Mouse (Mus musculus) embryonic facial prominence, embryonic 15.5 days (tissue): ENCODE measurements at regions not wholly inside any gene's neighbourhood (a gene's known extent, or its start where the extent isn't known, plus 50 kb on each side); places are given as distances from the start of the nearest gene placed in this dataset.

Experiments
- ATAC-seq: fragments of 200-750 bp; cut with Nextera tagmentation; 2 replicates; pipeline ENCODE4 v1.8.0; 2017; ENCODE audit warnings: low read depth, moderate TSS enrichment; ENCODE audit not compliant: insufficient number of reproducible peaks, low FRiP score, low TSS enrichment
- H3K27ac ChIP-seq: fragments of 300-500 bp; sonication (generic); replicated peaks from 2 replicates; pipeline ENCODE4 v1.5.1; 2015; ENCODE audit warnings: mild to moderate bottlenecking, inconsistent platforms
- H3K27me3 ChIP-seq: fragments of 300-500 bp; sonication (generic); 2 replicates; pipeline ENCODE4 v1.6.1; 2015; ENCODE audit warnings: inconsistent platforms
- H3K36me3 ChIP-seq: fragments of 300-500 bp; sonication (generic); 2 replicates; pipeline ENCODE4 v1.6.1; 2015; ENCODE audit warnings: mild to moderate bottlenecking, inconsistent platforms
- H3K4me1 ChIP-seq: fragments of 300-500 bp; sonication (generic); 2 replicates; pipeline ENCODE4 v1.6.1; 2015; ENCODE audit warnings: inconsistent platforms
- H3K4me2 ChIP-seq: fragments of 300-500 bp; sonication (generic); replicated peaks from 2 replicates; pipeline ENCODE4 v1.6.1; 2015; ENCODE audit warnings: mild to moderate bottlenecking, inconsistent platforms
- H3K4me3 ChIP-seq: fragments of 300-500 bp; sonication (generic); replicated peaks from 2 replicates; pipeline ENCODE4 v1.5.1; 2015; ENCODE audit warnings: mild to moderate bottlenecking, inconsistent platforms
- H3K9ac ChIP-seq: fragments of 300-500 bp; sonication (generic); 2 replicates; pipeline ENCODE4 v1.6.1; 2015; ENCODE audit warnings: inconsistent platforms
- H3K9me3 ChIP-seq: fragments of 300-500 bp; sonication (generic); replicated peaks from 2 replicates; pipeline ENCODE4 v1.6.1; 2016; ENCODE audit warnings: inconsistent platforms
- WGBS: fragments of 180-500 bp; shearing (Covaris S2); methylation state at CpG from one replicate; pipeline ENCODE4 v1.1.7; 2015; 5-methylcytosine and 5-hydroxymethylcytosine counted together

- Histone ChIP-seq H3K9ac (no peak overlapping the region), H3K27ac (no peak overlapping the region), H3K4me3 (no peak overlapping the region), H3K4me1 (no peaks in the 10 kb centered on the region), H3K4me2 (no peak overlapping the region), H3K27me3 (no peaks in the 10 kb centered on the region), H3K36me3 (no peaks in the 10 kb centered on the region), H3K9me3 (no peaks in the 10 kb centered on the region)
- WGBS = 76% methylated on average over 4 of the region's 4 CpGs
- no peak for ATAC-seq
Measured at GRCm38 (mm10) chr14:100792094-100792493, 408.0 kb downstream of the Prr30 start.

DNA sequence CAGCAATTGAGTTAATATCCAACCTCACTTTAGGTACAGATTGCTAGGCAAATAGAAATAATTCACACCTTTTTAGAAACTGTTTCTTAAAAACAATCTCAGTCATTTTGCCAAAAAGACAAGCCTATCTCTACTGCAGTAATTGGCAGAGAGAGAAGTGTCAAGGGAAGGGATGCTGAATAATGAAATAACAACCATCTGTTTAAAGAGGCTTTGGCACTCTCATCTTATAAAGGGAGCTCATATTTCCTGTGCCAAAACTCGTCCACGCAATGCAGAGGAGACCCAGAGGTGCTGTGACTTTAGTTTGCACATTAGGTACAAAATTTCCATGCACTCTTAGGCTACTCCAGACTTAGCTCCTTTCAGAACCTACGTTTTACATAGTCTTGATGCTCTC is 418.2 kb downstream of the Prr30 start:
- H3K4me1 ChIP-seq = no peaks in the 10 kb centered on the region
- H3K4me3 ChIP-seq = no peak overlapping the region

GRCm38 (mm10) chr14:100753951-100754350 is 446.2 kb downstream of the Prr30 start:
- Histone ChIP-seq H3K36me3 (no peaks in the 10 kb centered on the region), H3K4me3 (no peak overlapping the region), H3K9ac (no peak overlapping the region), H3K27me3 (no peaks in the 10 kb centered on the region), H3K9me3 (no peaks in the 10 kb centered on the region), H3K4me2 (no peak overlapping the region), H3K4me1 (peaks cover 10% of the 10 kb centered on the region; the same call in 1 of the 2 replicates), H3K27ac (no peak overlapping the region)
- WGBS = 52% methylated on average over 2 of the region's 2 CpGs
- no peak for ATAC-seq

More for the DNA sequence above, 418.2 kb downstream of the Prr30 start:
- no peak for ATAC-seq
- H3K36me3 ChIP-seq = no peaks in the 10 kb centered on the region
- no peak overlapping the region for H3K4me2 ChIP-seq
- H3K27ac ChIP-seq = no peak overlapping the region
- 61% methylated on average over 3 of the region's 3 CpGs for WGBS
- H3K9me3 ChIP-seq = no peaks in the 10 kb centered on the region
- H3K9ac ChIP-seq = no peak overlapping the region
- H3K27me3 ChIP-seq = no peaks in the 10 kb centered on the region

- Histone ChIP-seq H3K4me1 (peaks cover 10% of the 10 kb centered on the region; the same call in 1 of the 2 replicates), H3K9me3 (no peaks in the 10 kb centered on the region), H3K27me3 (no peaks in the 10 kb centered on the region), H3K36me3 (no peaks in the 10 kb centered on the region), H3K27ac (no peak overlapping the region), H3K9ac (no peak overlapping the region), H3K4me3 (no peak overlapping the region), H3K4me2 (no peak overlapping the region)
- ATAC-seq = no peak
- 83% methylated on average over 10 of the region's 10 CpGs for WGBS
Measured at GRCm38 (mm10) chr14:100752746-100753145, 447.4 kb downstream of the Prr30 start.

DNA sequence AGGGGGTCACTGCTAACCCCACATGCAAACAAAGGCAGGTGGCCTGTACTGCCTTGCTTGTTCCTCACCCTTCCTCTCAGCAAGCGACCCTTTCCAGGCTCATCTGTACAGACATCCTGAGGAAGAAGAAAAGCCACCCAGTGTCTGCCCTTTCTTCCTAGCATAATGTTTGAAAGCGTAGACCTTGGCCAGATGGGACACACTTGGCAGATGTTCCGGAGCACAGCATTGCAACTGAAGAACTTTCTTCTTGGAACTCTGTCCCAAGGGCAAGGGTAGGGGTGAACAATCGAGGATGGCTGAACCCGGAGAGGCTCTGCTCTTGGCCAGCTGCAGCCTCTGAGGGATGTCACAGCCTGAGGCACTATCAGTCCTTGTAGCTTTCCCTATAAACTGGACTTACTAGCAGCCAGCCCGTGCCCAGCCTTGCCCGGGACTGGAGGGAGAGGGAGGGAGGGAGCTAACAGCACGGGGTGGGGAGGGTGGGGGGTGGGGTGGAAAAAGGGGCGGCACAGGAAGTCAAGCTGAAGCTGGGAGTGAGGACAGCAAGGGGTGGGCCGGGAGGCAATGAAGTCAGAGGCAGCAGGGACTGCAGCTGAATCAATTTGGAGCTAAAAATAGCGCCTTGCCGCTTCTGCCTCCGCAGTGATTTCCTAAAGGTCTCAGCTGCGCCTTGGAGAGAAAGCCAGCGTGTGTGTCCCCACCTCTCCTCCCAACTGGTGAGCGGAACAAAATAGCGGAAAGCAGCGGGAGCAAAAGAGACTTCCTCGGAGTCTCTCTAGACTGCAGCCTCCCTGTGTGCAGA is 450.2 kb downstream of the Prr30 start:
- H3K9ac ChIP-seq = peak overlapping the region; percentile 44
- peak; percentile 95 for ATAC-seq
- H3K4me1 ChIP-seq = peaks cover 10% of the 10 kb centered on the region; the same call in 1 of the 2 replicates
- no peaks in the 10 kb centered on the region for H3K9me3 ChIP-seq
- WGBS = 8% methylated on average over 19 of the region's 19 CpGs
- H3K27ac ChIP-seq = peak overlapping the region; percentile 88
- H3K27me3 ChIP-seq = no peaks in the 10 kb centered on the region
- peak overlapping the region; percentile 46 for H3K4me3 ChIP-seq
- peak overlapping the region; percentile 60 for H3K4me2 ChIP-seq
- H3K36me3 ChIP-seq = no peaks in the 10 kb centered on the region

- H3K9me3 ChIP-seq = no peaks in the 10 kb centered on the region
- no peak for ATAC-seq
Measured at GRCm38 (mm10) chr14:100735276-100735675, 450.8 kb upstream of the Klf12 start.

DNA sequence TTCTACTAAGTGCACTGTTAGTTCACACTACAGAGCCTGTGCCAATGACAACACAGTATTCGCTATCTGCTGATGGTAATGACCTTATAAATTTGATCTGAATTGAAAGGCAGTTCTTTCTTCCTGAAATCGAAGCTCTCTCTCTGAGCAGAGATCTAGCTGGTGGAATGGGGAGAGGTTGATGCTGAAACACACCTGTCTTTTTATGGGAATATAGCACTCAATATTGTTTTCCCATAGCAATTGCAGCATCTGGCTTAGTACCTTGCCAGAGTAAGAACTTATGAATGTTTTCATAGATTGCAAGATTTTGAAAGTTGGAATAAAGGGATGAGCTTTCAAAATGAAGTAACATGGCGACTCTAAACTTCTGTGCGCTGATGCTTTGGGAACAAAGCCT is 444.0 kb upstream of the Klf12 start:
- 73% methylated on average over 4 of the region's 4 CpGs for WGBS
- Histone ChIP-seq H3K4me2 (no peak overlapping the region), H3K4me1 (no peaks in the 10 kb centered on the region), H3K36me3 (no peaks in the 10 kb centered on the region), H3K4me3 (no peak overlapping the region), H3K27me3 (no peaks in the 10 kb centered on the region), H3K27ac (no peak overlapping the region), H3K9me3 (no peaks in the 10 kb centered on the region), H3K9ac (no peak overlapping the region)
- no peak for ATAC-seq

More at GRCm38 (mm10) chr14:100735276-100735675, 450.8 kb upstream of the Klf12 start:
- H3K4me1 ChIP-seq = no peaks in the 10 kb centered on the region
- H3K27ac ChIP-seq = no peak overlapping the region
- H3K9ac ChIP-seq = no peak overlapping the region
- H3K4me2 ChIP-seq = no peak overlapping the region
- no peaks in the 10 kb centered on the region for H3K27me3 ChIP-seq
- WGBS = 33% methylated on average over 4 of the region's 4 CpGs
- no peaks in the 10 kb centered on the region for H3K36me3 ChIP-seq
- no peak overlapping the region for H3K4me3 ChIP-seq

DNA sequence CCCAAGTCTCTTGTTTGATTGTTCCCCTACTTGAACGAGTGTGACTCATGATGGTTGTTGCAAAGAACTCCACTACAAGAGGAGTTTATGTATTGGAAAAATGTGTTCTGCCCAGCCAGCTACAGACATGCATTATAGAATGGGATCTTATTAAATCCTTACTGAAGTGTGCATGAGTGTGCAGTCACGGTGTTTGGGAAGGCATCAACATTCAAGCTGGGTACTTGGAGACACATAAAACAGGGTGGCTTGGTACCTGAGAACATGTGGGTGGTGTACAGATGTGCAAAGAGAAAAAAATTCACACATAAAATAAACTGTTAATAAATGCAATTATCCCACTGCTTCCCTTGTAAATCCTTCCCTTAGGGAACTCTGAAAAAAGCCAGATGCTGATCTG is 443.2 kb upstream of the Klf12 start:
- H3K4me1 ChIP-seq = no peaks in the 10 kb centered on the region
- no peak overlapping the region for H3K4me2 ChIP-seq
- no peak for ATAC-seq
- H3K9me3 ChIP-seq = no peaks in the 10 kb centered on the region
- H3K4me3 ChIP-seq = no peak overlapping the region
- no peak overlapping the region for H3K27ac ChIP-seq
- H3K27me3 ChIP-seq = no peaks in the 10 kb centered on the region
- H3K9ac ChIP-seq = no peak overlapping the region
- 40% methylated on average over 2 of the region's 2 CpGs for WGBS
- no peaks in the 10 kb centered on the region for H3K36me3 ChIP-seq

GRCm38 (mm10) chr14:100724962-100725361 is 440.5 kb upstream of the Klf12 start:
- H3K4me1 ChIP-seq = no peaks in the 10 kb centered on the region
- no peaks in the 10 kb centered on the region for H3K27me3 ChIP-seq
- no peaks in the 10 kb centered on the region for H3K9me3 ChIP-seq
- H3K36me3 ChIP-seq = no peaks in the 10 kb centered on the region
- 72% methylated on average over 8 of the region's 8 CpGs for WGBS
- no peak for ATAC-seq
- no peak overlapping the region for H3K9ac ChIP-seq
- no peak overlapping the region for H3K4me2 ChIP-seq
- H3K27ac ChIP-seq = no peak overlapping the region
- H3K4me3 ChIP-seq = no peak overlapping the region

DNA sequence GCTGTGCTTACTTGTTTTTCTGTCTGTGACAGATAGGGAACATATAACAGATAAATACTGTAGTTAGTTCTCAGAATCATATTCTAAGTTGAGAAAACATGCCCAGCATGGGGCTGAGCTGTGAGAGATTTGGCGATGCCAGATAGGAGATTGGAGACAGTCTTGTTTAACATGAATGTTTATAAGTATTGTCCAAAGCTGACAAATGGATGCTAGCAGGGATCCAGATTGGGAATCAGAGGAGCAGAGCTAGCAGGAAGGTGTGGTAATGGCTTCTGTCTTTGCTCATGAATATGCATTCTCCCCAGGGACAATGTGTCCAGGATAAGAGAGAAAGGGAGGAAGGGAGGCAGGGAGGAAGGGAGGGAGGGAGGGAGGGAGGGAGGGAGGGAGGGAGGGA is 436.2 kb upstream of the Klf12 start:
- Histone ChIP-seq H3K4me1 (no peaks in the 10 kb centered on the region), H3K27me3 (no peaks in the 10 kb centered on the region), H3K4me2 (no peak overlapping the region), H3K4me3 (no peak overlapping the region), H3K27ac (no peak overlapping the region), H3K36me3 (no peaks in the 10 kb centered on the region), H3K9ac (no peak overlapping the region), H3K9me3 (no peaks in the 10 kb centered on the region)
- 69% methylated on average over 1 of the region's 1 CpGs for WGBS
- no peak for ATAC-seq

- H3K4me1 ChIP-seq = no peaks in the 10 kb centered on the region
- WGBS = 60% methylated on average over 2 of the region's 2 CpGs
- H3K27ac ChIP-seq = no peak overlapping the region
- ATAC-seq = no peak
- H3K9ac ChIP-seq = no peak overlapping the region
- H3K27me3 ChIP-seq = no peaks in the 10 kb centered on the region
- no peaks in the 10 kb centered on the region for H3K36me3 ChIP-seq
- H3K9me3 ChIP-seq = no peaks in the 10 kb centered on the region
- no peak overlapping the region for H3K4me2 ChIP-seq
- H3K4me3 ChIP-seq = no peak overlapping the region
Measured at GRCm38 (mm10) chr14:100714952-100715351, 430.5 kb upstream of the Klf12 start.

DNA sequence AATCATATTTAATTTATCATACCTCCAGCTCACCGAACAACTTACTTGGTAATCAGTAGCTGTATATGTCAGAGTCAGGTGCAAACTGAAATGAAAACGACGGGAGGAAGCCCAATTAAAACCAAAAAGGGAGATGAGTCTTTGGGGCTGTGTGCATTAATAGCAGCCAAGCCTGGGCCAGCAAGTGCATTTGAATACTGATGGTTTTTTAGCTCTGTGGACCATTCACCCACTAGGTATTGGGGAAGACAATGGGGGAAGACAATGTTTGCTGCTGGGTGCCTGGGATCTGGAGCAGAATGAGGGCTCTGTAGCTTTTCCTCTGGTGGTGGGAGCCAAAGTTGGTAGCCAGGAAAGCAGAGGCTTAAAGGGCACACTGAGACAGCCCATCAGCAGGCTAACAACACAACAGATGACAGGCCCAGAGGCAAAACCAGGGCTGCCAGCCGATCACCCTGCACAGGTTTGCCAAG is 429.6 kb upstream of the Klf12 start:
- no peaks in the 10 kb centered on the region for H3K27me3 ChIP-seq
- no peaks in the 10 kb centered on the region for H3K36me3 ChIP-seq
- no peaks in the 10 kb centered on the region for H3K9me3 ChIP-seq
- 69% methylated on average over 4 of the region's 4 CpGs for WGBS
- no peak overlapping the region for H3K4me3 ChIP-seq
- H3K9ac ChIP-seq = no peak overlapping the region
- no peaks in the 10 kb centered on the region for H3K4me1 ChIP-seq
- H3K4me2 ChIP-seq = no peak overlapping the region
- no peak overlapping the region for H3K27ac ChIP-seq
- no peak for ATAC-seq
